Mouse (Mus musculus): Measurements from ENCODE around the gene D930020B18Rik.

- no peak for TF ChIP-seq CTCF (IDR thresholded peaks at IDR 0.05; ENCODE audit: borderline replicate concordance, control insufficient read depth, extremely low read depth, insufficient read depth, low read length, poor library complexity)
- no peak for TF ChIP-seq POLR2A (IDR thresholded peaks at IDR 0.05; ENCODE audit: control insufficient read depth, extremely low read depth, insufficient read depth, low read length, poor library complexity)
Observed at GRCm38 (mm10) chr10:121623670-121624069, 17.7 kb upstream of the D930020B18Rik start.

All from thymus, adult 2 months (tissue).